Mouse (Mus musculus) stomach, embryonic 14.5 days (tissue): ENCODE measurements at regions not wholly inside any gene's neighbourhood (a gene's known extent, or its start where the extent isn't known, plus 50 kb on each side); places are given as distances from the start of the nearest gene placed in this dataset.
A peak's percentile ranks its signal among the peaks of the same experiment; 100 is the strongest.

Experiments used
- ATAC-seq: fragments of 200-750 bp; cut with Nextera tagmentation; 2 replicates; pipeline ENCODE4 v1.8.0; 2017; ENCODE audit warnings: low read depth, moderate TSS enrichment; ENCODE audit not compliant: insufficient number of reproducible peaks, insufficient read depth, low FRiP score
- H3K27ac ChIP-seq: fragments of 300-500 bp; sonication (generic); 2 replicates; pipeline ENCODE4 v1.5.1; 2014; ENCODE audit warnings: mild to moderate bottlenecking, low read length, moderate library complexity, mixed read lengths
- H3K27me3 ChIP-seq: fragments of 300-500 bp; sonication (generic); 2 replicates; pipeline ENCODE4 v1.6.1; 2014; ENCODE audit warnings: low read length, control low read depth, mixed read lengths; ENCODE audit not compliant: control insufficient read depth, insufficient read depth
- H3K36me3 ChIP-seq: fragments of 300-500 bp; sonication (generic); 2 replicates; pipeline ENCODE4 v1.6.1; 2014; ENCODE audit warnings: mild to moderate bottlenecking, control low read depth, low read length, moderate library complexity, mixed read lengths; ENCODE audit not compliant: control insufficient read depth, insufficient read depth
- H3K4me1 ChIP-seq: fragments of 300-500 bp; sonication (generic); 2 replicates; pipeline ENCODE4 v1.6.1; 2014; ENCODE audit warnings: low read length, control low read depth, mixed read lengths; ENCODE audit not compliant: control insufficient read depth, insufficient read depth
- H3K4me2 ChIP-seq: fragments of 300-500 bp; sonication (generic); replicated peaks from 2 replicates; pipeline ENCODE4 v1.6.1; 2014; ENCODE audit warnings: low read depth, low read length, control low read depth
- H3K4me3 ChIP-seq: fragments of 300-500 bp; sonication (generic); 2 replicates; pipeline ENCODE4 v1.5.1; 2014; ENCODE audit warnings: low read depth, low read length, control low read depth
- H3K9ac ChIP-seq: fragments of 300-500 bp; sonication (generic); replicated peaks from 2 replicates; pipeline ENCODE4 v1.6.1; 2014; ENCODE audit warnings: low read depth, mild to moderate bottlenecking, control low read depth, low read length, moderate library complexity, mixed read lengths
- H3K9me3 ChIP-seq: fragments of 300-500 bp; sonication (generic); 2 replicates; pipeline ENCODE4 v1.6.1; 2016; ENCODE audit warnings: low read depth, low read length, control low read depth; ENCODE audit not compliant: control insufficient read depth
- WGBS: fragments of 180-500 bp; shearing (Covaris S2); extraction: QIAGEN DNeasy Blood & Tissue Kit; methylation state at CpG from one replicate; pipeline ENCODE4 v1.1.7; 2014; 5-methylcytosine and 5-hydroxymethylcytosine counted together

DNA sequence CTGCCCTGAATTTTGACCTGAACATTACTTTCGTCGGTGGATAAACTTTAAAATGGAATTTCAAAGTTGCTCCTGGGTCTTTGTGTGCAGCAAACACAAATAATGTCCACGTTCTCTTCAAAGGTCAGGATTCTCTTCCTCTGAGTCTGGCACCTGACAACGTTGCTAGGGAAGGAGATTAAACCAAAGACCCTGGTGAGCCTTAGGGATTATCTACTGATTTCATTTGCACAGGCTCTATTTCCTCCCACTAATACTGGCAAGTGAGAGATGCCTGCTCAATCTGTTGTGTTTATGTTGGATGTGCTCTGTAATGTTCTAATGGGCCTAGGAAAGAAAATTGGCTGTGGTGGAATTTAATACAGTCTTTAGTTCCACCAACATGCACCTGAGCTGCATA, 291.0 kb upstream of the Atp11b start:
- no peak for ATAC-seq
- no peaks in the 10 kb centered on the region for H3K27me3 ChIP-seq
- no peaks in the 10 kb centered on the region for H3K36me3 ChIP-seq
- no peaks in the 10 kb centered on the region for H3K4me1 ChIP-seq
- H3K4me3 ChIP-seq: no peak overlapping the region
- no peaks in the 10 kb centered on the region for H3K9me3 ChIP-seq
- H3K9ac ChIP-seq: no peak overlapping the region
- no peak overlapping the region for H3K4me2 ChIP-seq
- no peak overlapping the region for H3K27ac ChIP-seq
- 38% methylated on average over 4 of the region's 4 CpGs for WGBS

DNA sequence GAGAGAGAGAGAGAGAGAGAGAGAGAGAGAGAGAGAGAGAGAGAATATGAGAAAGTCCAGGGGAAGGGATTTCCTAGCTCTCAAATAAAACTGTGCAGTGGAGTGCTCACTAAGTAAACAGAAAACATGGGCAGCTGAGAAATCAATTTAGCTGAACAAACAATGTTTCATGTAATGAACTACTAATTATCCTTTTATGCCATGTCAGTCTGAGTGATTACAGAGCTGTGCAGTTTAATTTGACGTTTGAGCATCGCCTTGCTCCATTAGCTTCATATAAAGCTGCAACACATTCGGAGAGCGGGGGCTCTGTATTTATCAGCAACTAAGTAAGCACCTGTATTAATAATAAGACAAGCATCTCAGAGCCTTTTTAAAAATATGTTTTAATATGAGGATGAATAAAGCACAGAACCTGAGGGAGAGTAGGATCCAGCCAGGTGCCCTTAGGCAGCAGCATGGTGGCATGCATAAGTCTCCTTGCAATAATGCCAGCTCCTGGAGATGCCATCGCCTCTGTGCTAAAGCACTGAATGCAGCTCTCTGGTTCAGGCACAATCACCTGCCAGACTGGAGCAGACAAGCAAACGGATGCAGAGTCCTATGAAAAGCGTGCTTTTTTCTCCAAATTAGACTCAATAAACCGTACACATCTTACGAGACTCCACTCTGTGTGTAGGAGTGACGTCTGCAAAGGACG, 289.5 kb upstream of the Atp11b start:
- no peaks in the 10 kb centered on the region for H3K9me3 ChIP-seq
- H3K9ac ChIP-seq: no peak overlapping the region
- ATAC-seq: no peak
- H3K27ac ChIP-seq: no peak overlapping the region
- H3K4me3 ChIP-seq: no peak overlapping the region
- H3K4me2 ChIP-seq: no peak overlapping the region
- 70% methylated on average over 11 of the region's 11 CpGs for WGBS
- no peaks in the 10 kb centered on the region for H3K4me1 ChIP-seq
- no peaks in the 10 kb centered on the region for H3K27me3 ChIP-seq
- H3K36me3 ChIP-seq: no peaks in the 10 kb centered on the region

DNA sequence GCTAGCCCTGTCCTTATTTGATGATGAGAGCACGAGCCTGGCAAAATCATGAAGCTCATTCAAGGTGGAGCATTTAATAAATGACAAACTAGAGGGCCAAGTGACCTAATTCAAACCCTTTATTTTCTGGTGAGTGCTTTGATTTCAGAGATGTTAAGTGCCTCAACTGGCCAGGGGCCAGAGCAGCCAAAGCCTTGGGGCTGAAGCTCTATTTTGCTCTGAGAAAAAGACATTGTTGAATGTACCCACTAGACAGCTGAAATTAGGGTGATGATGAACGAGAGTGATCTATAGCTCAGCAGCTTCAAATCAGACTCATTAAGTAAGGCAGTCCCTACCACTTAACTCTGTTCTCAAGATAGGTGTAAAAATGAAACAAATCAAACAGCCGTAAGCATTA, 287.9 kb upstream of the Atp11b start:
- WGBS: 64% methylated on average over 3 of the region's 3 CpGs
- H3K36me3 ChIP-seq: no peaks in the 10 kb centered on the region
- no peak for ATAC-seq
- H3K27me3 ChIP-seq: no peaks in the 10 kb centered on the region
- no peak overlapping the region for H3K4me3 ChIP-seq
- no peaks in the 10 kb centered on the region for H3K4me1 ChIP-seq
- H3K9me3 ChIP-seq: no peaks in the 10 kb centered on the region
- H3K9ac ChIP-seq: no peak overlapping the region
- H3K4me2 ChIP-seq: no peak overlapping the region
- H3K27ac ChIP-seq: no peak overlapping the region

DNA sequence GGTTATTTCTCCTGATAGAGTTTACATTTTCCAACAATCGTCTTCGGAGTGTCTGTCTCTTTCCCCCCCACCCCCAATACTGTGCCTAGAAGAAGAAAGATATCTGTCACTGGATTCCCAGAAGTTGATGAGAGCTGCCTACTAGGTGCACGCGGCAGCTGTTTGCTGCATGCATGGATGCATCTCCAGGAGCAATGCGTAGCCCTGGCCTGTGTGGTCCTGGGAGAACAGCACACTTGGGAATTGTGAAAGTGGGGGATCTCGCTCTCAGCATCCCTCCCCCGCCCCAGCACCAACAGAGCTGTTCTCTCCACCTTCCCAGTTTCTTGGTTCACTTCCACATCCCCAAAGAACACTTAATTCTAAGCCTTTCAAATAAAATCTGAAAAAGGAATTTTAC, 280.6 kb upstream of the Atp11b start:
- Histone ChIP-seq H3K27ac (no peak overlapping the region), H3K36me3 (no peaks in the 10 kb centered on the region), H3K4me1 (no peaks in the 10 kb centered on the region), H3K9me3 (no peaks in the 10 kb centered on the region), H3K27me3 (no peaks in the 10 kb centered on the region), H3K4me2 (no peak overlapping the region), H3K4me3 (no peak overlapping the region), H3K9ac (no peak overlapping the region)
- no peak for ATAC-seq
- WGBS: 84% methylated on average over 7 of the region's 7 CpGs

DNA sequence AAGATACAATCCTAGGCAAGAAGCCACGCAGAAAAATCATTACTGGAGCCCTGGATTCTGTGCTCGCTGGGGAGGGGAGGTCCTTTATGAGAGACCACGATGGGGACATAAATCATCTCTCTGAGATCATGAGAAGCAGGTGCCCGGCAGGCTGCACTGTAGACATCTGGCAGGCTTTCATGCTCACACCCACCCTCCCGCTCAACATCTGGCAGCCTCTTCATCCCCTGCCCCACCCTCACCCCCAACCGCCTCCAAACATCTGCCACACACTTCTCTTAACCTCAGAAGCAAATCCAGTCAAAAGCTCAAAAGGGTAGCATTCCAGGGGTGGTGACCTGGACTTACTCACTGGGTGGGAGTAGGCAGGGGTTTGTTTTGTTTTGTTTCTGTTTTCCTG, 279.5 kb upstream of the Atp11b start:
- H3K9ac ChIP-seq: no peak overlapping the region
- WGBS: 21% methylated on average over 6 of the region's 6 CpGs

DNA sequence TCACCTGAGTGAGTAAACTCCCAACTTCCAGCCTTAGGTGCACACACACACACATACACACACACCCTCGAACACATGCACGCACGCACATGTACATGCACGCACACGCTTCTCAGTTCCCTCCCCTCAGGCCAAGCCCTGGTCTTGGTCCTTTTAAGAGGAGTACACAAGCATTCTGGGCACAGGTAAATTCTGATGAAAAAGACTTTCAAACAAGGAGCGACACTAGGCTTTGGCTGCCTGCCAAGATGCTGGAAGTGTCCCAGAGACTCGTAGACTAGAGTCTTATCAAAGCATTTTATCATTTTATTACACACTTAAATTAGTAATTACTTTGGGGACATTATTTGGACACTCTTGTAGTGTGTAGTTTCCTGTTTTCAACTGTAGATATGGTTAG, 278.6 kb upstream of the Atp11b start:
- H3K9ac ChIP-seq: no peak overlapping the region
- H3K36me3 ChIP-seq: no peaks in the 10 kb centered on the region
- no peak for ATAC-seq
- no peak overlapping the region for H3K27ac ChIP-seq
- no peaks in the 10 kb centered on the region for H3K9me3 ChIP-seq
- WGBS: 75% methylated on average over 7 of the region's 7 CpGs
- H3K27me3 ChIP-seq: no peaks in the 10 kb centered on the region
- no peak overlapping the region for H3K4me2 ChIP-seq
- H3K4me3 ChIP-seq: no peak overlapping the region
- H3K4me1 ChIP-seq: no peaks in the 10 kb centered on the region

More for the DNA sequence above, 279.5 kb upstream of the Atp11b start:
- H3K4me1 ChIP-seq: no peaks in the 10 kb centered on the region
- H3K36me3 ChIP-seq: no peaks in the 10 kb centered on the region
- H3K27me3 ChIP-seq: no peaks in the 10 kb centered on the region
- H3K4me2 ChIP-seq: no peak overlapping the region
- no peak for ATAC-seq
- H3K27ac ChIP-seq: no peak overlapping the region
- H3K9me3 ChIP-seq: no peaks in the 10 kb centered on the region
- no peak overlapping the region for H3K4me3 ChIP-seq

DNA sequence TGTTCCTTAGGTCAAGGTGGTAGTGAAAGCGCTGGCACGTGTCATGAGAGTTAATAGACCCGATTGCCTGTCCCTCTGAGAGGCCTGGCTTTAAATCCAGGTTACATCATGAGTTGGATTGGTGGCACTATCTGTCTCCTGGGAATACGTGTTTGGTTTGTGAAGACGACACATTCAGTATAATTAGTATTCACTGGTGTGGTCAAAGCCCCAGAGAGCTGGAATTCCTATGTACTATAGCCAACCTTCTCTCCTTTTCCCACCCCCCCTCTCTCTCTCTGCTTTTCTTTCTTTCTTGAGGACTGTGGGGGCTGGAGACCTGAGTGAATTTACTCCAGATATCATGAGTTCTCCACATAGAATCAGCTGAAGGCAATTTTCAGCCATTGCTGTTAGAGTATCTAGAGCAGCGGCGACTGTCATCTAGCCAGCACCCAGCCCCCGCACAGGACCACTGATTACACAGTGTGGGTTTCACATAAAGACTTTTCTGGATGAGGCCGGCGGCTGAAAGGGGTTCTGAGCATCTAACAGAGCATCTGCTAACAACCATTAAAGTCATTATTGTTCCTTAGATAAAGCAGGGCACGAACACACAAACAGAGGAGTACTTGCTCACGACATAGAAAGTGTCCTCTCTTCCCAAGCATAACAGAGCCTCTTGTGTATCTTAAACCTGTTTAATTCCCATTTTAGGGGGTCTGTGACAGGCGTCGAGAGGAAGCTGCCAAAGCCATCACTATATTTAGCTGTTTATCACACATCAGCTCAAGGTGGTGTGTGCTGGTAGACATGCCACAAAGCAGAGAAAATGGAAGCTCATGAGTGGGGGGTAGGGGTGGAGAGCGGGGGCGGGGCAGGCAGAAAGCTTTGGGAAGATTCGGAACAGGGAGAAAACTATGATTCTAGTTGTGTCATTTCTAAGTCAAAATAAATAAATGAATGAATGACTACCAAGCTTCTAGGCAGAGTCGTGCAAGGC, 272.9 kb upstream of the Atp11b start:
- Histone ChIP-seq H3K9ac (no peak overlapping the region), H3K9me3 (no peaks in the 10 kb centered on the region), H3K27me3 (no peaks in the 10 kb centered on the region), H3K4me2 (no peak overlapping the region), H3K4me3 (no peak overlapping the region), H3K4me1 (no peaks in the 10 kb centered on the region), H3K27ac (no peak overlapping the region), H3K36me3 (no peaks in the 10 kb centered on the region)
- no peak for ATAC-seq
- WGBS: 72% methylated on average over 18 of the region's 18 CpGs

DNA sequence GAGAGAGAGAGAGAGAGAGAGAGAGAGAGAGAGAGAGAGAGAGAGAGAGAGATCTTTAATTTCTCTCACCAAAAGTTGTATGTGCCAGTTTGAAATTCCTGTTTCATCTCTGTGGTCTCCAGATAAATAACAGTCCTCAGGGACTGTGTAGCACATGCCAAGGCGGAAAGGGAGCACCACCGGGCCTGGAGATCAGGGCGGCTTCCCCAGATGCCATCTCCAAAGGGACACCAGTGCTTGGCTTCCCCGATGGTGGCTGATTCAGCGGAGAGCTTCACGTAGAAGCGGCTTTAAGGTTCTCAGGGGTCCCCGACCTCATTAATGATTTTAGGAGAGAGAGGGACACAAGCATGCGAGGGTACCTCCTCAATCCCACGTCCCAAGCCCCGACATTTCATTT, 272.1 kb upstream of the Atp11b start:
- no peak overlapping the region for H3K4me3 ChIP-seq
- no peaks in the 10 kb centered on the region for H3K36me3 ChIP-seq
- 38% methylated on average over 11 of the region's 11 CpGs for WGBS
- ATAC-seq: no peak
- no peaks in the 10 kb centered on the region for H3K4me1 ChIP-seq
- H3K9ac ChIP-seq: no peak overlapping the region
- H3K27me3 ChIP-seq: no peaks in the 10 kb centered on the region
- 0 out of 2 replicates have a peak overlapping the region, but pooled peaks have one; percentile 14 for H3K4me2 ChIP-seq
- H3K27ac ChIP-seq: no peak overlapping the region
- no peaks in the 10 kb centered on the region for H3K9me3 ChIP-seq
